Mouse (Mus musculus) midbrain, embryonic 12.5 days (tissue): ENCODE measurements around the gene Alx3. TPM values are rescaled to one million over a fixed set of nuclear protein-coding genes. Genes with fewer than 3 reads are reported as not detected.

Experiments used
- ATAC-seq: fragments of 200-750 bp; cut with Nextera tagmentation; 2 replicates; pipeline ENCODE4 v1.8.0; 2017; ENCODE audit warnings: low read depth, moderate TSS enrichment, moderate library complexity; ENCODE audit not compliant: low FRiP score
- H3K27ac ChIP-seq: fragments of 300-500 bp; sonication (generic); replicated peaks from 2 replicates; pipeline ENCODE4 v1.5.1; 2016; ENCODE audit warnings: mild to moderate bottlenecking
- H3K27me3 ChIP-seq: fragments of 300-500 bp; sonication (generic); 2 replicates; pipeline ENCODE4 v1.6.1; 2016; ENCODE audit warnings: mild to moderate bottlenecking
- H3K36me3 ChIP-seq: fragments of 300-500 bp; sonication (generic); 2 replicates; pipeline ENCODE4 v1.6.1; 2016
- H3K4me1 ChIP-seq: fragments of 300-500 bp; sonication (generic); 2 replicates; pipeline ENCODE4 v1.6.1; 2016
- H3K4me2 ChIP-seq: fragments of 300-500 bp; sonication (generic); replicated peaks from 2 replicates; pipeline ENCODE4 v1.6.1; 2016; ENCODE audit warnings: mild to moderate bottlenecking, moderate library complexity
- H3K4me3 ChIP-seq: fragments of 300-500 bp; sonication (generic); 2 replicates; pipeline ENCODE4 v1.5.1; 2016; ENCODE audit warnings: mild to moderate bottlenecking
- H3K9ac ChIP-seq: fragments of 300-500 bp; sonication (generic); replicated peaks from 2 replicates; pipeline ENCODE4 v1.6.1; 2016; ENCODE audit warnings: mild to moderate bottlenecking, moderate library complexity
- H3K9me3 ChIP-seq: fragments of 300-500 bp; sonication (generic); 2 replicates; pipeline ENCODE4 v1.6.1; 2016; ENCODE audit warnings: mild to moderate bottlenecking
- WGBS: fragments of 180-500 bp; shearing (Covaris S2); methylation state at CpG from one replicate; pipeline ENCODE4 v1.1.7; 2016; 5-methylcytosine and 5-hydroxymethylcytosine counted together
- polyA plus RNA-seq: library from polyadenylated mRNA; unstranded; fragments of >200 nt; fragmentation: Nextera tagmentation; extraction: Ambion mirVana; gene quantifications from 2 replicates; pipeline ENCODE4 v1.2.1, GENCODE M21; 2016

Alx3 gene
- 3.3 and 4.5 TPM in 2 replicates for polyA plus RNA-seq

GRCm38 (mm10) chr3:107594662-107595263, at the start of gene Alx3:
TSS of gene Alx3 (plus strand) at chr3:107595031.
- H3K4me2 ChIP-seq: peak within 1 kb of the TSS; percentile 71
- H3K9ac ChIP-seq: peak within 1 kb of the TSS; percentile 50
- peak; percentile 23; the same call in 1 of the 2 replicates for ATAC-seq

GRCm38 (mm10) chr3:107545278-107545677, 49.6 kb upstream of the Alx3 start:
- Histone ChIP-seq H3K36me3 (no peaks in the 10 kb centered on the region), H3K4me1 (no peaks in the 10 kb centered on the region), H3K4me2 (no peak overlapping the region), H3K4me3 (no peak overlapping the region), H3K27me3 (no peaks in the 10 kb centered on the region), H3K9ac (no peak overlapping the region), H3K27ac (no peak overlapping the region), H3K9me3 (no peaks in the 10 kb centered on the region)
- 81% methylated on average over 5 of the region's 5 CpGs for WGBS
- no peak for ATAC-seq

More at GRCm38 (mm10) chr3:107594662-107595263, at the start of gene Alx3:
- no peaks in the 10 kb centered on the region for H3K36me3 ChIP-seq
- H3K27ac ChIP-seq: no peak within 1 kb of the TSS
- H3K9me3 ChIP-seq: no peaks in the 10 kb centered on the region
- peak within 1 kb of the TSS; percentile 46 for H3K4me3 ChIP-seq
- peaks cover 21% of the 10 kb centered on the region for H3K4me1 ChIP-seq
- 1% methylated on average over 45 of the region's 46 CpGs for WGBS
- H3K27me3 ChIP-seq: peaks cover 87% of the 10 kb centered on the region

- Histone ChIP-seq H3K4me2 (no peak overlapping the region), H3K27me3 (no peaks in the 10 kb centered on the region), H3K27ac (no peak overlapping the region), H3K4me3 (no peak overlapping the region), H3K36me3 (no peaks in the 10 kb centered on the region), H3K4me1 (no peaks in the 10 kb centered on the region), H3K9ac (no peak overlapping the region), H3K9me3 (no peaks in the 10 kb centered on the region)
- ATAC-seq: no peak
- WGBS: 83% methylated on average over 10 of the region's 10 CpGs
Measured at GRCm38 (mm10) chr3:107545716-107546412, 49.0 kb upstream of the Alx3 start.

GRCm38 (mm10) chr3:107546956-107547355, 47.9 kb upstream of the Alx3 start:
- Histone ChIP-seq H3K4me2 (no peak overlapping the region), H3K36me3 (no peaks in the 10 kb centered on the region), H3K9me3 (no peaks in the 10 kb centered on the region), H3K27ac (no peak overlapping the region), H3K27me3 (no peaks in the 10 kb centered on the region), H3K4me1 (no peaks in the 10 kb centered on the region), H3K9ac (no peak overlapping the region), H3K4me3 (no peak overlapping the region)
- 78% methylated on average over 2 of the region's 2 CpGs for WGBS
- no peak for ATAC-seq

GRCm38 (mm10) chr3:107550409-107551049, 44.3 kb upstream of the Alx3 start:
- no peak overlapping the region for H3K4me2 ChIP-seq

GRCm38 (mm10) chr3:107554842-107555241, 40.0 kb upstream of the Alx3 start, which contains the start of gene Ubl4b:
TSS of gene Ubl4b (minus strand) at chr3:107555073.
- H3K9me3 ChIP-seq: no peaks in the 10 kb centered on the region
- H3K4me1 ChIP-seq: no peaks in the 10 kb centered on the region
- no peak within 1 kb of the TSS for H3K4me2 ChIP-seq
- H3K36me3 ChIP-seq: no peaks in the 10 kb centered on the region
- no peak within 1 kb of the TSS for H3K9ac ChIP-seq
- ATAC-seq: no peak
- H3K27me3 ChIP-seq: no peaks in the 10 kb centered on the region
- WGBS: 95% methylated on average over 2 of the region's 2 CpGs
- H3K27ac ChIP-seq: no peak within 1 kb of the TSS
- H3K4me3 ChIP-seq: no peak within 1 kb of the TSS

More at GRCm38 (mm10) chr3:107550409-107551049, 44.3 kb upstream of the Alx3 start:
- Histone ChIP-seq H3K27ac (no peak overlapping the region), H3K36me3 (no peaks in the 10 kb centered on the region), H3K4me1 (no peaks in the 10 kb centered on the region), H3K9ac (no peak overlapping the region), H3K27me3 (no peaks in the 10 kb centered on the region), H3K9me3 (no peaks in the 10 kb centered on the region), H3K4me3 (no peak overlapping the region)
- WGBS: 72% methylated on average over 17 of the region's 17 CpGs
- ATAC-seq: peak; percentile 60

- no peaks in the 10 kb centered on the region; the same call in 1 of the 2 replicates for H3K4me1 ChIP-seq
- 0 out of 2 replicates have a peak, but pooled peaks have one; percentile 6 for ATAC-seq
Measured at GRCm38 (mm10) chr3:107558740-107559139, 36.1 kb upstream of the Alx3 start.

GRCm38 (mm10) chr3:107559183-107559582, 35.6 kb upstream of the Alx3 start:
- peak; percentile 41; the same call in 1 of the 2 replicates for ATAC-seq
- no peaks in the 10 kb centered on the region for H3K36me3 ChIP-seq
- 0 out of 2 replicates have a peak, but pooled peaks cover 3% of the 10 kb centered on the region for H3K27me3 ChIP-seq
- H3K4me3 ChIP-seq: no peak overlapping the region
- no peak overlapping the region for H3K4me2 ChIP-seq
- H3K9me3 ChIP-seq: no peaks in the 10 kb centered on the region
- H3K4me1 ChIP-seq: no peaks in the 10 kb centered on the region; the same call in 1 of the 2 replicates
- no peak overlapping the region for H3K27ac ChIP-seq
- WGBS: 15% methylated on average over 3 of the region's 3 CpGs
- H3K9ac ChIP-seq: no peak overlapping the region

More at GRCm38 (mm10) chr3:107558740-107559139, 36.1 kb upstream of the Alx3 start:
- 0 out of 2 replicates have a peak, but pooled peaks cover under 1% of the 10 kb centered on the region for H3K27me3 ChIP-seq
- H3K9ac ChIP-seq: no peak overlapping the region
- 36% methylated on average over 3 of the region's 3 CpGs for whole genome bisulfite sequencing
- H3K4me2 ChIP-seq: no peak overlapping the region
- H3K9me3 ChIP-seq: no peaks in the 10 kb centered on the region
- no peaks in the 10 kb centered on the region for H3K36me3 ChIP-seq
- H3K27ac ChIP-seq: no peak overlapping the region
- H3K4me3 ChIP-seq: no peak overlapping the region

GRCm38 (mm10) chr3:107562104-107562503, 32.7 kb upstream of the Alx3 start:
- H3K27ac ChIP-seq: no peak overlapping the region
- no peak for ATAC-seq
- no peak overlapping the region for H3K9ac ChIP-seq
- no peaks in the 10 kb centered on the region for H3K36me3 ChIP-seq
- H3K27me3 ChIP-seq: 0 out of 2 replicates have a peak, but pooled peaks cover 3% of the 10 kb centered on the region
- H3K4me1 ChIP-seq: peaks cover 2% of the 10 kb centered on the region; the same call in 1 of the 2 replicates
- no peaks in the 10 kb centered on the region for H3K9me3 ChIP-seq
- no peak overlapping the region for H3K4me3 ChIP-seq
- no peak overlapping the region for H3K4me2 ChIP-seq
- 75% methylated on average over 2 of the region's 2 CpGs for whole genome bisulfite sequencing

- H3K36me3 ChIP-seq: no peaks in the 10 kb centered on the region
- ATAC-seq: no peak
- H3K4me1 ChIP-seq: peaks cover 2% of the 10 kb centered on the region; the same call in 1 of the 2 replicates
- 86% methylated on average over 4 of the region's 4 CpGs for WGBS
- 0 out of 2 replicates have a peak, but pooled peaks cover 3% of the 10 kb centered on the region for H3K27me3 ChIP-seq
- H3K4me3 ChIP-seq: no peak overlapping the region
- H3K9me3 ChIP-seq: no peaks in the 10 kb centered on the region
- H3K27ac ChIP-seq: no peak overlapping the region
- no peak overlapping the region for H3K9ac ChIP-seq
- H3K4me2 ChIP-seq: no peak overlapping the region
Measured at GRCm38 (mm10) chr3:107562591-107562990, 32.2 kb upstream of the Alx3 start.

- no peak for ATAC-seq
- H3K9me3 ChIP-seq: no peaks in the 10 kb centered on the region
- H3K27me3 ChIP-seq: peaks cover 8% of the 10 kb centered on the region; the same call in 1 of the 2 replicates
- H3K4me2 ChIP-seq: no peak overlapping the region
- no peak overlapping the region for H3K9ac ChIP-seq
- WGBS: 43% methylated on average over 4 of the region's 4 CpGs
- H3K4me3 ChIP-seq: no peak overlapping the region
- peaks cover 2% of the 10 kb centered on the region; the same call in 1 of the 2 replicates for H3K4me1 ChIP-seq
- no peak overlapping the region for H3K27ac ChIP-seq
- H3K36me3 ChIP-seq: no peaks in the 10 kb centered on the region
Measured at GRCm38 (mm10) chr3:107563880-107564279, 31.0 kb upstream of the Alx3 start.
